Mouse (Mus musculus) brain, embryonic 14.5 days (tissue): ENCODE results near the gene Gsg1l.

Experiments used
- CTCF ChIP-seq: fragments of 200-500 bp; IDR thresholded peaks from 2 replicates; pipeline ENCODE4 v1.5.1; 2012; ENCODE audit warnings: inconsistent platforms, mild to moderate bottlenecking, moderate library complexity, borderline replicate concordance; ENCODE audit not compliant: insufficient read depth, insufficient read length; ENCODE audit errors: extremely low read depth
- POLR2A ChIP-seq: fragments of 200-500 bp; IDR thresholded peaks from 2 replicates; pipeline ENCODE4 v1.6.1; 2012; ENCODE audit warnings: mild to moderate bottlenecking, inconsistent platforms, borderline replicate concordance; ENCODE audit not compliant: poor library complexity, insufficient read depth, insufficient read length, severe bottlenecking; ENCODE audit errors: extremely low read depth

GRCm38 (mm10) chr7:126001683-126002082 is 80.5 kb downstream of the Gsg1l start:
- TF ChIP-seq CTCF (no peak), POLR2A (no peak)
